Mouse (Mus musculus) heart, adult 2 months (tissue): ENCODE data around the gene Malrd1.

Experiments
- CTCF ChIP-seq: fragments of 200-600 bp; IDR thresholded peaks from 2 replicates; pipeline ENCODE4 v1.8.1; 2022; ENCODE audit warnings: antibody characterized with exemption, mild to moderate bottlenecking, moderate library complexity
- EP300 ChIP-seq: fragments of 200-500 bp; IDR thresholded peaks from 2 replicates; pipeline ENCODE4 v1.6.1; 2011; ENCODE audit warnings: low read depth, low read length, control low read depth; ENCODE audit not compliant: insufficient read depth
- POLR2A ChIP-seq: fragments of 200-500 bp; IDR thresholded peaks from 2 replicates; pipeline ENCODE4 v1.6.1; 2011; ENCODE audit warnings: mild to moderate bottlenecking, low read depth, low read length, control low read depth; ENCODE audit not compliant: insufficient read depth

DNA sequence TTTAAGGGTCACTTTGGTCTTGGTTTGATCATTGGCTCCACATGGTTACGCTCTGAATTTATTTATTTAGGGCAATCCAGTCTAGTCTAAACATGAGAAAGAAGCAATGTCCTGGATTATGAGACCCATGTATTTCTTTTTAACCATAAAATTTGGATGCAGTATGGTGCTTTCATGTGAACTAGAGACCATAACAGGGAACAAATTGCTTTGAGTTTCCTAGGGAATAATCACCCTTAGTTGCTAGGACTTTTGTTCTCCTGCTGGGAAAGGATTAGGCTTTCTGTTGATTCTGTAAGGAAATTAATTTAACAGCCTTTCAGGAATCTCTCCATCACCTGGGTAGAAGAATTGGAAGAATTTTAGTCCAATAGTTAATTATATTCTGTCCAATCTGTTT is 130.1 kb downstream of the Malrd1 start:
- TF ChIP-seq POLR2A (no peak), EP300 (no peak), CTCF (no peak)
